30 mouse cellular contexts compared by ENCODE assay signal in genomic region chr3:138012351-138012750, GRCm38 (mm10). TPM values are rescaled to one million over a fixed set of nuclear protein-coding genes. Genes with fewer than 3 reads are reported as not detected.
DNase-seq lines count a peak whose midpoint lies in the region; ATAC-seq and TF ChIP-seq lines count a peak whose summit lies in the region.
"Had no signal": no experiment of that assay in that cellular context is flagged by ENCODE, and none has a peak within 500 bp of the region (broad histone marks: within the 10 kb centered on the region; RNA-seq: fewer than 3 reads in every experiment).

No protein-coding gene starts in this region.

- no peaks in the 10 kb centered on the region for H3K9me3 ChIP-seq in intestine, embryonic 15.5 days
- H3K9me3 ChIP-seq in intestine, embryonic 16.5 days (ENCODE audit: control insufficient read depth, low read length) = 0 out of 2 replicates have a peak, but pooled peaks cover 2% of the 10 kb centered on the region
- H3K9me3 ChIP-seq in lung, embryonic 14.5 days (ENCODE audit: low read depth, low read length) = no peaks in the 10 kb centered on the region
- peaks cover 14% of the 10 kb centered on the region for H3K9me3 ChIP-seq in CH12.LX (replicated peaks; ENCODE audit: low read length)
- H3K9me3 ChIP-seq: embryonic facial prominence, embryonic 13.5 days; forebrain, embryonic 13.5 days; heart, embryonic 12.5 days; hindbrain, embryonic 10.5 days; limb, embryonic 10.5 days; liver, embryonic 13.5 days; neural tube, embryonic 13.5 days had no signal

- no peak for TF ChIP-seq CTCF in lung, embryonic 14.5 days (IDR thresholded peaks at IDR 0.05; ENCODE audit: low read depth)
- no peak for TF ChIP-seq CTCF in CH12.LX (conservative IDR thresholded peaks at IDR 0.05 in 1 of 2, IDR thresholded peaks at IDR 0.05 in 1 of 2; ENCODE audit: low read depth in 2 of 2, low read length in 2 of 2)

- in situ Hi-C loops in CH12.LX (cut with MboI; ENCODE audit: low pct_ligation_motif_present, low pct_unique_long_range_greater_than_20kb, low sequenced_read_pairs) = no loop called here

- 0 out of 2 replicates have a peak, but pooled peaks have one; percentile 34 for ATAC-seq in intestine, embryonic 15.5 days
- no peak for ATAC-seq in intestine, embryonic 16.5 days
- no peak for ATAC-seq in lung, embryonic 14.5 days (ENCODE audit: insufficient read depth)
- ATAC-seq: forebrain, embryonic 13.5 days; hindbrain, embryonic 16.5 days; midbrain, embryonic 16.5 days had no signal

- no peaks in the 10 kb centered on the region for H3K27me3 ChIP-seq in intestine, embryonic 15.5 days (replicated peaks)
- H3K27me3 ChIP-seq in intestine, embryonic 16.5 days (replicated peaks; ENCODE audit: control insufficient read depth, insufficient read depth, low read length) = no peaks in the 10 kb centered on the region
- no peaks in the 10 kb centered on the region for H3K27me3 ChIP-seq in lung, embryonic 14.5 days (ENCODE audit: insufficient read depth, low read length)
- peaks cover 2% of the 10 kb centered on the region for H3K27me3 ChIP-seq in CH12.LX (replicated peaks)
- H3K27me3 ChIP-seq: embryonic facial prominence, embryonic 13.5 days; forebrain, embryonic 13.5 days; heart, embryonic 12.5 days; liver, embryonic 13.5 days; neural tube, embryonic 13.5 days had no signal

- H3K36me3 ChIP-seq in intestine, embryonic 15.5 days = no peaks in the 10 kb centered on the region
- H3K36me3 ChIP-seq in intestine, embryonic 16.5 days (ENCODE audit: control insufficient read depth, insufficient read depth, low read length) = no peaks in the 10 kb centered on the region
- H3K36me3 ChIP-seq in lung, embryonic 14.5 days (ENCODE audit: insufficient read depth) = no peaks in the 10 kb centered on the region
- H3K36me3 ChIP-seq in CH12.LX (replicated peaks in 1 of 2; ENCODE audit: control insufficient read depth in 1 of 2, insufficient read depth in 1 of 2, low read length in 1 of 2) = no peaks in the 10 kb centered on the region
- H3K36me3 ChIP-seq: embryonic facial prominence, embryonic 13.5 days; heart, embryonic 12.5 days; hindbrain, embryonic 10.5 days; limb, embryonic 10.5 days; liver, embryonic 13.5 days; neural tube, embryonic 13.5 days had no signal

- H3K4me2 ChIP-seq in intestine, embryonic 15.5 days (replicated peaks) = no peak overlapping the region
- H3K4me2 ChIP-seq in intestine, embryonic 16.5 days (ENCODE audit: low read depth, low read length) = no peak overlapping the region
- no peak overlapping the region for H3K4me2 ChIP-seq in lung, embryonic 14.5 days
- peak overlapping the region; percentile 39 for H3K4me2 ChIP-seq in CH12.LX (ENCODE audit: insufficient read depth, low read depth, poor library complexity, severe bottlenecking)
- H3K4me2 ChIP-seq: embryonic facial prominence, embryonic 13.5 days; forebrain, embryonic 13.5 days; heart, embryonic 12.5 days; liver, embryonic 13.5 days; neural tube, embryonic 13.5 days had no signal

- TF ChIP-seq RAD21 in CH12.LX (IDR thresholded peaks at IDR 0.05; ENCODE audit: low read depth, low read length) = no peak

- H3K27ac ChIP-seq in intestine, embryonic 15.5 days = no peak overlapping the region
- no peak overlapping the region for H3K27ac ChIP-seq in intestine, embryonic 16.5 days (ENCODE audit: low read length)
- no peak overlapping the region for H3K27ac ChIP-seq in lung, embryonic 14.5 days (ENCODE audit: low read depth)
- H3K27ac ChIP-seq in CH12.LX (ENCODE audit: insufficient read depth, low read depth) = no peak overlapping the region
- H3K27ac ChIP-seq: embryonic facial prominence, embryonic 13.5 days; forebrain, embryonic 13.5 days; hindbrain, embryonic 10.5 days; limb, embryonic 10.5 days; liver, embryonic 13.5 days; neural tube, embryonic 13.5 days had no signal

- dilution Hi-C loops in CH12.LX (cut with MboI; ENCODE audit: extremely low pct_ligation_motif_present, extremely low pct_unique_long_range_greater_than_20kb, low sequenced_read_pairs) = no loop called here

- 0 out of 2 replicates have a peak, but pooled peaks have one; percentile 24 for TF ChIP-seq EP300 in CH12.LX (IDR thresholded peaks at IDR 0.05; ENCODE audit: low read length)

- 27% methylated on average over 4 of the region's 4 CpGs for WGBS in intestine, embryonic 15.5 days
- 29% methylated on average over 4 of the region's 4 CpGs for WGBS in intestine, embryonic 16.5 days
- WGBS in lung, embryonic 14.5 days = 25% methylated on average over 4 of the region's 4 CpGs

- H3K4me1 ChIP-seq in intestine, embryonic 15.5 days (replicated peaks) = no peaks in the 10 kb centered on the region
- peaks cover 6% of the 10 kb centered on the region; the same call in 1 of the 2 replicates for H3K4me1 ChIP-seq in intestine, embryonic 16.5 days (ENCODE audit: control insufficient read depth, insufficient read depth, low read length)
- H3K4me1 ChIP-seq in lung, embryonic 14.5 days (ENCODE audit: insufficient read depth) = 0 out of 2 replicates have a peak, but pooled peaks cover 5% of the 10 kb centered on the region
- H3K4me1 ChIP-seq in CH12.LX (ENCODE audit: control insufficient read depth in 1 of 2, insufficient read depth in 2 of 2) = peaks cover 15 to 39% of the 10 kb centered on the region in 2 experiments
- H3K4me1 ChIP-seq: forebrain, embryonic 13.5 days; hindbrain, embryonic 10.5 days; liver, embryonic 13.5 days had no signal

- H3K4me3 ChIP-seq in intestine, embryonic 15.5 days (replicated peaks) = no peak overlapping the region
- H3K4me3 ChIP-seq in intestine, embryonic 16.5 days (ENCODE audit: low read length) = no peak overlapping the region
- no peak overlapping the region for H3K4me3 ChIP-seq in lung, embryonic 14.5 days (ENCODE audit: low read depth, low read length)
- H3K4me3 ChIP-seq in CH12.LX (replicated peaks in 1 of 3; ENCODE audit: low read depth in 2 of 3, low read length in 2 of 3, poor library complexity in 1 of 3) = no peak overlapping the region
- H3K4me3 ChIP-seq: embryonic facial prominence, embryonic 13.5 days; forebrain, embryonic 13.5 days; heart, embryonic 12.5 days; hindbrain, embryonic 10.5 days; limb, embryonic 10.5 days; liver, embryonic 13.5 days; myocyte; neural tube, embryonic 13.5 days had no signal

- peak; percentile 41 for DNase-seq in lung, embryonic 14.5 days
- DNase-seq in lung, postnatal 4 days = no peak
- peak; percentile 31 for DNase-seq in CD4-positive, CD25-positive, alpha-beta regulatory T cell, adult 2 months (ENCODE audit: low read depth, low spot score)
- no peak for DNase-seq in CH12.LX (ENCODE audit: extremely low read depth)
- no peak for DNase-seq in layer of hippocampus, adult 9-10 months (ENCODE audit: low spot score)
- DNase-seq: adrenal gland, postnatal 10 days; B cell, adult 2 months; cerebellum, adult 18-20 months; cerebellum, postnatal 25 days; heart, postnatal 10 days; kidney, adult 8-10 months; kidney, postnatal 14 days; liver, embryonic 13.5 days; retina, postnatal 1 day; right cerebral cortex, postnatal 25 days; spleen, adult 18-20 months; thymus, postnatal 14 days had no signal

- no peak for TF ChIP-seq POLR2A in CH12.LX (IDR thresholded peaks at IDR 0.05; ENCODE audit: low read depth, low read length)

- H3K9ac ChIP-seq in intestine, embryonic 15.5 days = no peak overlapping the region
- no peak overlapping the region for H3K9ac ChIP-seq in intestine, embryonic 16.5 days (ENCODE audit: low read depth, low read length)
- no peak overlapping the region for H3K9ac ChIP-seq in lung, embryonic 14.5 days
- H3K9ac ChIP-seq in CH12.LX (ENCODE audit: insufficient read depth, low read depth) = peak overlapping the region; percentile 39
- H3K9ac ChIP-seq: embryonic facial prominence, embryonic 13.5 days; forebrain, embryonic 13.5 days; heart, embryonic 12.5 days; liver, embryonic 13.5 days; neural tube, embryonic 13.5 days had no signal

- no peaks in the 10 kb centered on the region for H3K79me2 ChIP-seq in CH12.LX (replicated peaks; ENCODE audit: control insufficient read depth, extremely low read depth, insufficient read depth, poor library complexity, severe bottlenecking)

TF ChIP-seq in CH12.LX, 34 proteins besides CTCF, POLR2A, EP300 and RAD21 (continues in another document):
- TF ChIP-seq JUN (IDR thresholded peaks at IDR 0.05; ENCODE audit: insufficient read depth, low read depth, low read length) (peak; percentile 13; the same call in 1 of the 2 replicates), RCOR1 (conservative IDR thresholded peaks at IDR 0.05; ENCODE audit: low read depth, low read length) (no peak), ETS1 (conservative IDR thresholded peaks at IDR 0.05; ENCODE audit: low read depth, low read length) (peak; percentile 49; the same call in 1 of the 2 replicates), E2F4 (IDR thresholded peaks at IDR 0.05; ENCODE audit: insufficient replicate concordance, low read depth, low read length) (no peak), ELF1 (IDR thresholded peaks at IDR 0.05; ENCODE audit: low read depth, low read length) (no peak), ZKSCAN1 (IDR thresholded peaks at IDR 0.05; ENCODE audit: borderline replicate concordance, low read depth, low read length) (no peak), POLR2AphosphoS2 (IDR thresholded peaks at IDR 0.05; ENCODE audit: low read depth, low read length) (no peak), SIN3A (IDR thresholded peaks at IDR 0.05; ENCODE audit: low read length) (peak; percentile 77; the same call in 1 of the 2 replicates)

RNA-seq across cellular contexts. Expression of gene Dapp1, which starts 31.0 kb away (rescaled TPM):
- 23.2 and 23.7 TPM in 2 replicates for polyA plus RNA-seq in intestine, embryonic 15.5 days (2015; fragmentation: Nextera tagmentation; extraction: Ambion mirVana)
- 35.8 and 41.6 TPM in 2 replicates for polyA plus RNA-seq in intestine, embryonic 16.5 days (2015; fragmentation: Nextera tagmentation; extraction: Ambion mirVana)
- polyA plus RNA-seq in lung, embryonic 14.5 days (2014; fragmentation: Nextera tagmentation; extraction: Ambion mirVana) = 8.0 and 8.1 TPM in 2 replicates
- 55.5 and 63.6 TPM in 2 replicates for total RNA-seq in CH12.LX (2012; rRNA removed)
- total RNA-seq in CH12.LX (2014; rRNA removed) = 53.5 and 66.4 TPM in 2 replicates
- 62.8 and 81.7 TPM in 2 replicates for polyA plus RNA-seq in CH12.LX (2012; ENCODE audit: insufficient read length, low read depth)

RNA-seq across cellular contexts. Expression of gene 1110002E22Rik, which starts 52.5 kb away (rescaled TPM):
- 0.14 and 0.18 TPM in 2 replicates for polyA plus RNA-seq in intestine, embryonic 15.5 days (2015; fragmentation: Nextera tagmentation; extraction: Ambion mirVana)
- polyA plus RNA-seq in intestine, embryonic 16.5 days (2015; fragmentation: Nextera tagmentation; extraction: Ambion mirVana) = 0.15 and 0.18 TPM in 2 replicates
- 0.21 and 0.31 TPM in 2 replicates for polyA plus RNA-seq in lung, embryonic 14.5 days (2014; fragmentation: Nextera tagmentation; extraction: Ambion mirVana)
- total RNA-seq in CH12.LX (2012; rRNA removed) = 1.3 and 2.0 TPM in 2 replicates
- 0.43 and 0.66 TPM in 2 replicates for total RNA-seq in CH12.LX (2014; rRNA removed)
- 2.3 and 2.6 TPM in 2 replicates for polyA plus RNA-seq in CH12.LX (2012; ENCODE audit: insufficient read length, low read depth)
- total RNA-seq: megakaryocyte-erythroid progenitor cell, adult 5-6 weeks had no signal

RNA-seq across cellular contexts. Expression of gene Gm5105, which starts 54.8 kb away (rescaled TPM):
- 0.24 and 0.31 TPM in 2 replicates for polyA plus RNA-seq in intestine, embryonic 15.5 days (2015; fragmentation: Nextera tagmentation; extraction: Ambion mirVana)
- 0.17 TPM in 1 of 2 replicates, not detected in the other for polyA plus RNA-seq in intestine, embryonic 16.5 days (2015; fragmentation: Nextera tagmentation; extraction: Ambion mirVana)
- polyA plus RNA-seq in lung, embryonic 14.5 days (2014; fragmentation: Nextera tagmentation; extraction: Ambion mirVana) = 0.19 TPM in 1 of 2 replicates, not detected in the other
- total RNA-seq in CH12.LX (2012; rRNA removed) (0.13 TPM in 1 of 2 replicates, not detected in the other), CH12.LX (2014; rRNA removed) (not detected in 2 replicates)
- polyA plus RNA-seq in CH12.LX (2012; ENCODE audit: insufficient read length, low read depth) = not detected in 2 replicates
- total RNA-seq: layer of hippocampus, adult 18-20 months; megakaryocyte-erythroid progenitor cell, adult 5-6 weeks had no signal
- polyA plus RNA-seq: embryonic facial prominence, embryonic 13.5 days; forebrain, embryonic 13.5 days; hindbrain, embryonic 10.5 days; limb, embryonic 10.5 days; liver, embryonic 13.5 days had no signal

Comparison
In these comparisons a context has a peak if more than half of its experiments do, and no peak if none do; other contexts are left out.
1. DNase-seq: peak in lung, embryonic 14.5 days (single experiment) and CD4-positive, CD25-positive, alpha-beta regulatory T cell, adult 2 months (single experiment); none in lung, postnatal 4 days (0 of 2), CH12.LX (single experiment) and layer of hippocampus, adult 9-10 months (single experiment).